Mouse (Mus musculus): Measurements from ENCODE around the gene Sh3bp1. TPM values are rescaled to one million over a fixed set of nuclear protein-coding genes. Genes with fewer than 3 reads are reported as not detected.

Sh3bp1 gene
- polyA plus RNA-seq, 1 experiment from 2014 or later, result 55.2 TPM

- ATAC-seq (ENCODE audit: insufficient number of reproducible peaks, low FRiP score, low TSS enrichment, low read depth), result no peak
- 0 out of 2 replicates have a peak overlapping the region, but pooled peaks have one; percentile 47 for H3K27ac ChIP-seq
- WGBS, result 11% methylated on average over 2 of the region's 2 CpGs
- H3K9ac ChIP-seq, result no peak overlapping the region
- H3K9me3 ChIP-seq, result no peaks in the 10 kb centered on the region
- peaks cover 44% of the 10 kb centered on the region for H3K4me1 ChIP-seq
- no peaks in the 10 kb centered on the region for H3K27me3 ChIP-seq
- peaks cover 61% of the 10 kb centered on the region for H3K36me3 ChIP-seq
- no peak overlapping the region for H3K4me3 ChIP-seq
- H3K4me2 ChIP-seq, result 0 out of 2 replicates have a peak overlapping the region, but pooled peaks have one; percentile 2
Observed at GRCm38 (mm10) chr15:78903243-78903642, 3.7 kb downstream of the Sh3bp1 start.

- Histone ChIP-seq H3K9me3 (no peaks in the 10 kb centered on the region), H3K4me3 (no peak overlapping the region), H3K27me3 (no peaks in the 10 kb centered on the region), H3K36me3 (peaks cover 93% of the 10 kb centered on the region), H3K4me2 (no peak overlapping the region), H3K27ac (0 out of 2 replicates have a peak overlapping the region, but pooled peaks have one; percentile 8), H3K9ac (no peak overlapping the region), H3K4me1 (peaks cover 11% of the 10 kb centered on the region)
- 69% methylated on average over 7 of the region's 7 CpGs for WGBS
- ATAC-seq (ENCODE audit: insufficient number of reproducible peaks, low FRiP score, low TSS enrichment, low read depth), result no peak
Observed at GRCm38 (mm10) chr15:78908399-78908798, 8.8 kb downstream of the Sh3bp1 start.

- H3K36me3 ChIP-seq, result peaks cover 87% of the 10 kb centered on the region
- no peaks in the 10 kb centered on the region for H3K27me3 ChIP-seq
- no peak overlapping the region for H3K27ac ChIP-seq
- no peak overlapping the region for H3K4me2 ChIP-seq
- 73% methylated on average over 8 of the region's 8 CpGs for WGBS
- no peak for ATAC-seq (ENCODE audit: insufficient number of reproducible peaks, low FRiP score, low TSS enrichment, low read depth)
- H3K4me1 ChIP-seq, result peaks cover 9% of the 10 kb centered on the region; the same call in 1 of the 2 replicates
- no peak overlapping the region for H3K9ac ChIP-seq
- H3K4me3 ChIP-seq, result no peak overlapping the region
- H3K9me3 ChIP-seq, result no peaks in the 10 kb centered on the region
Observed at GRCm38 (mm10) chr15:78908982-78909381, 9.4 kb downstream of the Sh3bp1 start.

- ATAC-seq (ENCODE audit: insufficient number of reproducible peaks, low FRiP score, low TSS enrichment, low read depth), result no peak
- peaks cover 56% of the 10 kb centered on the region for H3K36me3 ChIP-seq
Observed at GRCm38 (mm10) chr15:78912040-78912439, 12.5 kb downstream of the Sh3bp1 start.

DNA sequence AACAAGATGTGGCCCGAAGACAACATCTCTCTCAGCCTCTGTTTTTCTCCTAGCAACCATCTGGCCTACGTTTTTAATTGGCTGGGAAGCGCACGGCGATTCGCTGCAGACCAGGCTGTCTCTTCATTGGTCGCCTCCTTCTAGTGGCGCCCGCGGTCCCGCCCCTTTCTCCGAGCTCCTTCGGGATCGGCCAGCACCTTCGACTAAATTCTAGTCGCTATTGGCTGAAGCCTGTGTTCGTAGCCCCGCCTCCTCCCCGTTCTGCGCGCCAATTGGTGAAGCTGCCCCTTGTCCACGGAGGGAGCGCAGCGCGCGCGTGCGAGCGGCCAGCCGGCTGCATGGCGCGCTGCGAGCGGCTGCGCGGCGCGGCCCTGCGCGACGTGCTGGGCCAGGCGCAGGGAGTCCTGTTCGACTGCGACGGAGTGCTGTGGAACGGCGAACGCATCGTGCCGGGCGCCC, 14.1 kb downstream of the Sh3bp1 start, which contains the start of gene Pdxp:
Gene Pdxp (plus strand): TSS at position 288 of the 459 bp plus-strand sequence.
- peak within 1 kb of the TSS; percentile 93 for H3K27ac ChIP-seq
- WGBS, result under 1% methylated on average over 50 of the region's 51 CpGs
- H3K9ac ChIP-seq, result peak within 1 kb of the TSS; percentile 80
- H3K9me3 ChIP-seq, result no peaks in the 10 kb centered on the region
- H3K4me1 ChIP-seq, result peaks cover 37% of the 10 kb centered on the region
- peak within 1 kb of the TSS; percentile 75 for H3K4me3 ChIP-seq
- H3K27me3 ChIP-seq, result no peaks in the 10 kb centered on the region
- H3K36me3 ChIP-seq, result peaks cover 52% of the 10 kb centered on the region
- ATAC-seq (ENCODE audit: insufficient number of reproducible peaks, low FRiP score, low TSS enrichment, low read depth), result peak; percentile 91
- H3K4me2 ChIP-seq, result peak within 1 kb of the TSS; percentile 98

More at GRCm38 (mm10) chr15:78912040-78912439, 12.5 kb downstream of the Sh3bp1 start:
- H3K9me3 ChIP-seq, result no peaks in the 10 kb centered on the region
- 0 out of 2 replicates have a peak overlapping the region, but pooled peaks have one; percentile 38 for H3K27ac ChIP-seq
- H3K9ac ChIP-seq, result no peak overlapping the region
- no peak overlapping the region for H3K4me3 ChIP-seq
- H3K27me3 ChIP-seq, result no peaks in the 10 kb centered on the region
- H3K4me1 ChIP-seq, result peaks cover 37% of the 10 kb centered on the region
- H3K4me2 ChIP-seq, result no peak overlapping the region
- 38% methylated on average over 9 of the region's 9 CpGs for WGBS

DNA sequence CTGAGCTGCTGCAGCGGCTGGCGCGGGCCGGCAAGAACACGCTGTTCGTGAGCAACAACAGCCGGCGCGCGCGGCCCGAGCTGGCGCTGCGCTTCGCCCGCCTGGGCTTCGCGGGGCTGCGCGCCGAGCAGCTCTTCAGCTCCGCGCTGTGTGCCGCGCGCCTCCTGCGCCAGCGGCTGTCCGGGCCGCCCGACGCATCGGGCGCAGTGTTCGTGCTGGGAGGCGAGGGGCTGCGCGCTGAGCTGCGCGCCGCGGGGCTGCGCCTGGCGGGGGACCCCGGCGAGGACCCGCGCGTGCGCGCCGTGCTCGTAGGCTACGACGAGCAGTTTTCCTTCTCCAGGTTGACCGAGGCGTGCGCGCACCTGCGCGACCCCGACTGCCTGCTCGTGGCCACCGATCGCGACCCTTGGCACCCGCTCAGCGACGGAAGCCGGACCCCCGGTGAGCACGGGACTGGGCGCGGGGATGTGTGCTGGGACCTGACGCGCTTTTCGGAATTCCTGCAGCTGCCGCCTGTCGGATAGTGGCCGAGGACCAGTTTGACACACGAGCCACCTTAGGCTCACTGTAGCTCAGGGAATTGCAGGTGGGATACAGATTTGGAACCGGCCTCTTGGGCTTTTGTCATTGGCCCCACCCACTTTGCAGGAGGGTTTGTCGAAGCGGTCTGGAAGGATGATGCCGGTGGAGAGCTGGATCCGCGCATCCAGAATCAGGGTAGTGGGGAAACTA, 14.7 kb downstream of the Sh3bp1 start:
- peak overlapping the region; percentile 93 for H3K27ac ChIP-seq
- H3K4me2 ChIP-seq, result peak overlapping the region; percentile 98
- peak; percentile 56 for ATAC-seq (ENCODE audit: insufficient number of reproducible peaks, low FRiP score, low TSS enrichment, low read depth)
- H3K4me1 ChIP-seq, result peaks cover 37% of the 10 kb centered on the region
- H3K9me3 ChIP-seq, result no peaks in the 10 kb centered on the region
- H3K4me3 ChIP-seq, result peak overlapping the region; percentile 75
- H3K9ac ChIP-seq, result peak overlapping the region; percentile 80
- under 1% methylated on average over 78 of the region's 87 CpGs for WGBS
- H3K27me3 ChIP-seq, result no peaks in the 10 kb centered on the region
- peaks cover 52% of the 10 kb centered on the region for H3K36me3 ChIP-seq

GRCm38 (mm10) chr15:78914823-78915659, 15.5 kb downstream of the Sh3bp1 start:
- WGBS, result 46% methylated on average over 8 of the region's 8 CpGs
- H3K9me3 ChIP-seq, result no peaks in the 10 kb centered on the region
- H3K36me3 ChIP-seq, result peaks cover 52% of the 10 kb centered on the region
- H3K4me1 ChIP-seq, result peaks cover 37% of the 10 kb centered on the region
- no peak overlapping the region for H3K27ac ChIP-seq
- no peaks in the 10 kb centered on the region for H3K27me3 ChIP-seq
- ATAC-seq (ENCODE audit: insufficient number of reproducible peaks, low FRiP score, low TSS enrichment, low read depth), result no peak
- peak overlapping the region; percentile 80 for H3K9ac ChIP-seq
- peak overlapping the region; percentile 75 for H3K4me3 ChIP-seq
- H3K4me2 ChIP-seq, result peak overlapping the region; percentile 98

DNA sequence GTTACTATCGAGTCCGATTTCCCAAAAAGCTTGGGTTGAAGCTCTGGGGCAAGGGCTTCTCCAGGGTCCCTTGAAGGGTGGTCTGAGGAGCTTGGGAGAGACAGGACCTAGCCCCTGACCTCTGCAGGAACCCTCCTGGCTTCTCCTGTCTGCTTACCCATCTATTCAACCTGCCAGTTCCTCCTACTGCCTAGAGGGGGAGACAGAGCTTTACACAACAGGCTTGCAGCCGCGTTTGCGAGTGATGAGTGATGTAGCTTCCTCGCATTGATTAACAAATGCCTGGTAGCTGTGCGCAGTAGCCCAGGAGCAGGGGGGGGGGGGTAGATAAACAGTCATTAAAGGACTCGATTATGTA, 16.1 kb downstream of the Sh3bp1 start:
- H3K27ac ChIP-seq, result no peak overlapping the region
- peaks cover 47% of the 10 kb centered on the region for H3K36me3 ChIP-seq
- no peaks in the 10 kb centered on the region for H3K27me3 ChIP-seq
- H3K4me1 ChIP-seq, result peaks cover 35% of the 10 kb centered on the region
- peak overlapping the region; percentile 75 for H3K4me3 ChIP-seq
- no peak for ATAC-seq (ENCODE audit: insufficient number of reproducible peaks, low FRiP score, low TSS enrichment, low read depth)
- no peaks in the 10 kb centered on the region for H3K9me3 ChIP-seq
- WGBS, result 5% methylated on average over 8 of the region's 8 CpGs
- H3K4me2 ChIP-seq, result peak overlapping the region; percentile 98
- H3K9ac ChIP-seq, result no peak overlapping the region

GRCm38 (mm10) chr15:78916052-78916826, 16.7 kb downstream of the Sh3bp1 start:
- Histone ChIP-seq H3K27me3 (no peaks in the 10 kb centered on the region), H3K4me1 (peaks cover 35% of the 10 kb centered on the region), H3K4me2 (peak overlapping the region; percentile 98), H3K36me3 (peaks cover 41% of the 10 kb centered on the region), H3K9me3 (no peaks in the 10 kb centered on the region), H3K9ac (no peak overlapping the region), H3K4me3 (peak overlapping the region; percentile 75), H3K27ac (peak overlapping the region; percentile 50)
- 49% methylated on average over 12 of the region's 12 CpGs for WGBS
- no peak for ATAC-seq (ENCODE audit: insufficient number of reproducible peaks, low FRiP score, low TSS enrichment, low read depth)

- no peak for ATAC-seq (ENCODE audit: insufficient number of reproducible peaks, low FRiP score, low TSS enrichment, low read depth)
Observed at GRCm38 (mm10) chr15:78918126-78918525, 18.6 kb downstream of the Sh3bp1 start.

DNA sequence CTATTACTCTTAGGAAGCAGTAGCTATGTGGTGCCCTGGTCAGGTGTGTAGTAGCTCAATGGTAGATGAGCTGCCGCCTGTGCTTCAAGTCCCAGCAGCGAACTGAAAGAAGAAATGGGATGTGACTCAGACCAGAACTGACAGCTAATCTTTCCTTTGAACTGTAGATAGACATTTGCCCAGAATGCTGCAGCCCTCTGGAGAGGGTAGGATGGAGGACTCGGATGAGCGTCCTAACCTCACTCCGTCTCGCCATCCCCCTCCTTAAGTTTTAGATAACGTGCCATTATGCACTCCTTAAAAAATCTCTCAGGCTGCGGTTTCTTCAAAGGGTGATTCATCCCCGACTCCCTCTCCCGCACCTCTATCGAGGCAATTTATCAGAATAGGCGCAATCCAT, 20.3 kb downstream of the Sh3bp1 start:
- H3K9ac ChIP-seq, result no peak overlapping the region
- no peaks in the 10 kb centered on the region for H3K9me3 ChIP-seq
- no peak for ATAC-seq (ENCODE audit: insufficient number of reproducible peaks, low FRiP score, low TSS enrichment, low read depth)
- H3K4me1 ChIP-seq, result peaks cover 30% of the 10 kb centered on the region
- H3K36me3 ChIP-seq, result peaks cover 27% of the 10 kb centered on the region
- WGBS, result 71% methylated on average over 12 of the region's 12 CpGs
- H3K4me3 ChIP-seq, result no peak overlapping the region
- H3K27ac ChIP-seq, result 0 out of 2 replicates have a peak overlapping the region, but pooled peaks have one; percentile 27
- H3K27me3 ChIP-seq, result no peaks in the 10 kb centered on the region
- H3K4me2 ChIP-seq, result no peak overlapping the region

More at GRCm38 (mm10) chr15:78918126-78918525, 18.6 kb downstream of the Sh3bp1 start:
- Histone ChIP-seq H3K4me3 (no peak overlapping the region), H3K27me3 (no peaks in the 10 kb centered on the region), H3K36me3 (peaks cover 27% of the 10 kb centered on the region), H3K9ac (no peak overlapping the region), H3K4me1 (peaks cover 32% of the 10 kb centered on the region), H3K27ac (no peak overlapping the region), H3K9me3 (no peaks in the 10 kb centered on the region), H3K4me2 (no peak overlapping the region)
- 87% methylated on average over 23 of the region's 23 CpGs for WGBS
